Mouse (Mus musculus) thymus, postnatal 0 days (tissue): ENCODE results near the gene Grap. TPM values are rescaled to one million over a fixed set of nuclear protein-coding genes. Genes with fewer than 3 reads are reported as not detected.

ENCODE experiments used
- DNase-seq: peaks from one replicate; pipeline ENCODE4 v3.0.0-alpha.2; 2015; ENCODE audit warnings: low spot score
- polyA plus RNA-seq: library from polyadenylated mRNA; unstranded; fragments of >200 nt; fragmentation: Nextera tagmentation; extraction: Ambion mirVana; gene quantifications from 2 replicates; pipeline ENCODE4 v1.2.1, GENCODE M21; 2015

The Grap gene
- polyA plus RNA-seq, 1 experiment from 2014 or later, result 88.7 TPM

DNA sequence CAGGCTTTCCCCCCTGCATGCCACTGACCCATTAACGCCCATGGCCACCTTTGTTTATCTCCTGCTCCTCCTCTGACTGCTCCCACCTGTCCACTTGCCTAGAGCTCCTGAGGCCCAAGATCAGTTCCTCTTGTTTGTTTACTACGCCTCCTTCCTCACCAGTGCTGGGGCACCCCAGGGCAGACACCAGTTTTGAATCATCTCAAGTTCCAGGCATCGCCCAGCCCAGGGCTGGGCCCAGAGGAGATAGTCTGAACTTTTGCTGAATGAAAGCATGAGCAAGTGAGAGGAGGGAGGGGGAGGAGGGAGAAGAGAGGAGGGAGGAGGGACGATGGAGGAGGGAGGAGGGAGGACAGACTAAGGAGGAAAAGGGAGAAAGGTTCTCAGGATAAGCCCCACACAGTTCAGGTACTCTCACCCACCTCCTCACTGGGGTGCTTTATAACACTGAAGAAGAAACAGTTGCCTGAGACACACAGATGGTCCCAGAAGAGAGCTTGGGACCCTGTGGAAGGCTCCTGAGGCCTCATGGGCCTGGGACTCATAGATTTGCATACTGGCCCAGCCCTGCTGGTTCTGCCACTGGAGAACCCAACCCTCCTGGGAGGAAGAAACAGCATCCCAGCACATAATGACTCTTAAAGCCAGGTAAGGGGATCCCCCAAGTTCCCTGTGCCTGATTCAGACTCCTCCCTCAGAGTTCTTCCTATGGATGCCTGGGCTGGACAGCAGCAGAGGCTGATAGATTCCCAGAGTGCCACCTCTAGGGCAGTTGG is 26.2 kb downstream of the Grap start:
- DNase-seq, result no peak

DNA sequence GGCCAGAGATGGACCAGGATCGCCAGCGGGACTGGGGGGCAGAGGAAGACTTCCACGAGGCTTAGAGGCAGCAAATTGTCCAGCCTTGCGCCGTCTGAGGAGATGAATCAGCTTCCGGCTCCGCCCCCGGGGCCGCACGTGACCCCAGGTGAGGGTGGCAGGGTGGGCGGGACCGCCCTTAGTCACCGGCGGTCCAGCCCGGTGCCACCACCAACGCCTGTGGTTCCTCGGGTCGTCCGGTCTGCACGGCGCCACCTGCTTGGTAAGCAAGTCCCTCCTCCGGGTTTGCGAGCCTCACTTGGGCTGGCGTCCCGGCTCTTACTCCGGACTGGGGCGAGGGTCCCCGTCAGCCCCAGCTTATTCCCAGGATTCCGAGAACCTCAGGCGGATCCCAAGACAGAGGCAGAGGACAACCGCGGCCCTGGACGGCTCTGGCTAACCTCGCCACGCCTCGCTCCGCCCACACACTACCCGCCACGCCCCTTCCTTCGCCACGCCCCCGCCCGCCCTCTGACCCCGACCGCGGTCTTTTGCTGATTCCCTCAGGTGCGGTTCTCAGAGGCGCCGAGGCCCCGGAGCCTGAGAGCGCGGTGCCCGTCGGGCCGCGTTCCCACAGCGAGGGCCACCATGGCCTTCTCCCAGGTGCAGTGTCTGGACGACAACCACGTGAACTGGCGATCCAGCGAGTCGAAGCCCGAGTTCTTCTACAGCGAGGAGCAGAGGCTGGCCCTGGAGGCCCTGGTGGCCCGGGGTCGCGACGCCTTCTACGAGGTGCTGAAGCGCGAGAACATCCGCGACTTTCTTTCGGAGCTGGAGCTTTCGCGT is 31.1 kb downstream of the Grap start, which contains the start of gene Fam83g:
Gene Fam83g (plus strand): TSS at position 185 of the 825 bp plus-strand sequence.
- DNase-seq, result peak; percentile 77

DNA sequence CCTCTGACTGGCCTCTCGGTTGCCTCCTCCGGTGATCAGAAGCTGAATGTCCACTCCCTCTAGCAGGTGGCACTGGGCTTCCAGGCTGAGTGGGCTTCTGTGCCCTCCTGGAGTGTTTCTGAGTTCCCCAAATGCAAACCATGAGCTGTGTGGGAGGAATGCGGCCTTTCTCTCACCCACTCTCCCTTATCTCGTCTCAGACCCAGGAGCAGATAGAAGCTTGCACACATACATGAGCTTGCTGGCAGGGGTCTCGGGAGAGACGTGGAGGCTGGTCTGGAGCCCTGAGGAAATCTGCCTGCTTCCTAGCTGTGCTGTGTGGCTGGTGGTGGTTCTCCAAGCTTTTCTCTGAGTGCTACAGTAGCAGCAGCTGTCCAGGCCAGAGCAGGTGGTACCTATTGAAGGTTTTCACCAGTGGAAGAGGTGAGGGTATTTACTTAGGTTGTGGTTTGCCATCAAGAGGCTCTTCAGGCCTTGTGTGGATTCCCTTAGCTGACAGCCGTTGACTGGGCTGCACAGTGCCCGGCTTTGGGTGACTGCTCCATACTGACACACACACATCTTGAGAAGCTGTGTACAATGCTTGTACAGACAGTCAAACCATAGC is 32.2 kb downstream of the Grap start:
- DNase-seq, result no peak

DNA sequence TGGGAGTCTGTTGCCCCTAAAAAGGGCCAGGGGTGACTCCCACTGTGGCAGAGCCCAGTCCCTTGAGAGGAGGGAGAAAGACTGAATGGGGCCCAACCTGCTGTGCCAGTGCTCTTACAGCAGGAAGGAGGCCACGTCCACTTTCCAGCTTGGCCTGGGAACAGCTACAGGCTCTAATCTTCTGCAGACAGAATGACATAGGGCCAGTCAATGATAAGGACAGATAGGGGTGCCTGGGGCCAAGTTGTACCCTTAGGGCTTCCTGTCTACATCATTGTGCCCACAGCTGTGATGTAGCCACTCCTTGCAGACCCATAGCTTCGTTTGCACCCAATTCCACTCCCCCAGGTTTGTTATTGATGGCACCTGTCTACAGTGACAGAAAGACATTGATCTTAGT is 33.1 kb downstream of the Grap start:
- no peak for DNase-seq

DNA sequence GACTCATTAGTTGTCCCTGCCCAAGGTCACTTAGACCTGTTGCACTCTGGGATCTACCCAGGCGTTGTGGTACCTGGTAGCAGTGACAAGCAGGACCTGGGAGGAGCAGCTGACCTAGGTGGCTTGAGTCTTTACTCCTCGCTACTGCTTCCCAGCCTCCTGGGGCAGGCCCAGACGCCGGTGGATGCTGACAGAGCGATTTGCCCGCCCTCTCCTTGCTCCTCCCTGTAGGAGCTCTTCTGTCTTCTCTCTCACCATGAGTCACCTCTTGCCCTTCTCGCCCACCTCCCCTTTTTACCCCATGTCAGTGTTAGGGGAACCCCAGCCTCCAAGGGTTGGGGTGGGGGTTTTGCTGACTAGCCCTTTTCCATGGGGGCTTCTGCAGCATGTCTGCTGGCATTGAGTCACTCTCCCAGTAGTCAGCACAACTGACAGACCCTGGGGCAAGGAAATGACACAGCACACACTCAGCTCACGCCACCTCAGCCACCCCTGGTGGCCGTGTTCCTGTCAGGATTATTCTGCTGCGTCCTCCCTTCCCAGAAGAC is 33.9 kb downstream of the Grap start:
- no peak for DNase-seq

DNA sequence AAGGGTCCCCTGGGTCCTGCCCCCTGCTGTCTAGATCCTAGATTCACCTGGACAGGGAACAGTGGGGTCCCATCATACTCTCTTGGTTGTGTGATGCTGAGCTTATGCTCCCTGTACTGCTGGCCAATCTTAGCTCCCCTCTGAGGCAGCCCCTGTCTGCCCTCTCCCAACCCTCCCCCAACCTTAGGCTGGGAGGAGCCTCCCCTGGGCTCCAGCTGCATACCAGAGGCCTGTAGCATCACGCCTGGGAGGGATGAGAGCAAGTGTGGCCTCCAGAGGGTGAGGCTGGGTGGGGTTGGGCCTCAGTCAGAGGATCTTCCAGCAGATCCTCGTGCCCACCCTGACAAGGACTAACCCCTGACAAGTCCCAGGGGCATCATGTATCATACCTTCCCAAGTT is 34.5 kb downstream of the Grap start:
- DNase-seq, result no peak

DNA sequence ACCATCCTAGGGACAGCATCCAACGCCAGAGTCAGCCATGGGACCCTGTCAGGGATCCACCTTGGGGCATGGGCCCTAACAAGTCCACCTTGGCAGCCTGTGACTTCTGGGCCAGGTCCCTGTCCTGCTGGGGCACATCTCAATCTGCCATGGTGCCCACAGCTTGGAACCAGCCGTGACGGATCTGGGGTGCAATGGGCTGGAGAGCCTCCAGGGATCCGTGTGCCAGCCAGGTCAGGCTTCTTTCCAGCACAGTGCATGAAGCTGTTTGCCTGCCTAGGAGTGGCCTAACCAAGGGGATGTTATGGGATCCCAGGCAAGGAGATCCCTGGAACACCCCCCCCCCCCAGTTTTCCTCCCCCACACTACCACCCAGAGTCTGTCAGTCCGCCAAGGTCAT is 39.9 kb downstream of the Grap start:
- DNase-seq, result no peak

DNA sequence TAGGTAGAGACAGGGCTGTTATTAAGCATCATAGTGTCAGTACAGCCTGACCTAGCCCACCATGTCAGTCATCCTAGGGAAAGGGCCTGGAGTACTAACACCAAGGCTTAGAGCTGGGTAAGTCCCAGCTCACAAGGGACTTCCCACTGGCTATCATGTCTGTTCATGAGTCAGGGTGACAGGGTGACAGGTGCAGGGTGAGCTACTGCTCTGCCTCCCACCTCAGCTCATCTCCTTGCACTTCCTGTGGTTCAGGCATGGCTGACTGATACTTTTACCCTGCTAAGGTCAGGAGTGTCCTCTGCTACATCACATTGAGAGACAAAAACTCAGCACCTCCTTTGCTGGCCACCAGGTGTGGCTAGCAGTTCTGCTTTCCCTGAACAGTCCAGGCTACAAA is 45.8 kb downstream of the Grap start:
- DNase-seq, result no peak

DNA sequence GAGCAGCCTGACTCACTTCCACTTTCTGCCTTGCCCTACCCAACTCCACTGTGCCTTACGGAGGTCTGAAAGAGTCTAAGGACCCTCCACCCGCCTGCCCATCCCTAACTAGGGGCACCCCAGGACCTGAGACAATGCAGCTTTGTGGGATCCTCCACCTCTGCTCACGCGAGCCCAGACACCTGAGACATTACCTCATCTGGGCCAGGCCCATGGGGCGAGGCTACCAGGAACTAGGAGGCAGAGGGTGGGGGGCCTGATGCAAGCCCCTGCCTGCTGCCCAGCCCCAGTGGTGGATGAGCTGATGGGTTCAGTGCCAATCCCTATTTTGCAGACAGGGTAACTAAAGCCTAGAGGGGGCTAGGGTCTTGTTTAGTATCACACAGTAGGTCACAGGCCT is 46.4 kb downstream of the Grap start:
- DNase-seq, result no peak

DNA sequence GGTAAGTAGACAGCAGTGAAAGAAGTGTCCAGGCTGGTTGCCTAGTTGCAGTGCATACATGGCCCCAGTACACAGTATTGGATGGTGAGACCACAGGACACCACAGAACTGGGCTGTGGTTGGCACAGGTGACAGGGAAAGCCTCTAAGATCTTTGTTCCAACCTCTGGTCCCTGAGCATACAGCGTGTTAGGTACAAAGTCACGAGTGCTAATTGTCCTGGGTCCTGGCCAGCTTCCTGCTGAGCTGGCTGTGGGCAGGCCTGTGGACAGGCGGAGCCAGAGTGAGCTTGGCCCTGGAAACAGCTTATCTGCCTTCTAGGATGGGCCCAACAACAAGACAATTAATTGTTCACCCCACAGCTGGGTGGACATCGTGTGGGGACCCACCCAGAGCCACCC is 46.9 kb downstream of the Grap start:
- no peak for DNase-seq

DNA sequence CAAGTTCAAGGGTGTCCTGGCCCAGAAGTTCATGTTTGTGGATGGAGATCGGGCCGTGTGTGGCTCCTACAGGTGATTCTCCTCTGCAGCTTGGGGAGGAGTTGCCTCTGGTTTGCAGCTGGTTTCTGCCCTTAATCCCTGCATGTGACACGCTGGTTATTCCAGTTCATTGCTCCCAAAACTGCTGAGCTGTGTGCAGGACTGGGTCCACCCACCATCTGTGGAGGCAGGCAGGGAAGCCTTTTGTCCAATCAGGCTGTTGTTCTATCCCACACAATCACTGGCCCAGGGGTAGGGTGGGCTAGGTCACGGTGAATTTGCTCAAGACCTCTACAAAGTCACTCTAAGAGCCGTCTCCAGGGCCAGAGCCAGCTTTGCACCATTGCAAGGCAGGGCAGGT is 48.6 kb downstream of the Grap start:
- no peak for DNase-seq

DNA sequence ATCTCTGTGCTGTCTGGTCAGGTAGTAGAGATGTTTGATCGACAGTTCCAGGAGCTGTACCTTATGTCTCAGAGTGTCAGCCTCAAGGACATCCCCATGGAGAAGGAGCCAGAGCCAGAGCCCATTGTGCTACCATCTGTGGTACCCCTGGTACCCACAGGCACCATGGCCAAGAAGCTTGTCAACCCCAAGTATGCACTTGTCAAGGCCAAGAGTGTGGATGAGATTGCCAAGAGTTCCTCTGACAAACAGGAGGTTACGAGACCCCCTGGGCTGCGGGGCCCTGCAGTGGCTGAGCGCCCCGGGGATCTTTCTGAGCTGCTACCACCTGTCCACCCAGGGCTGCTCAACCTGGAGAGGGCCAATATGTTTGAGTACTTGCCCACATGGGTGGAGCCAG is 49.4 kb downstream of the Grap start:
- DNase-seq, result no peak

DNA sequence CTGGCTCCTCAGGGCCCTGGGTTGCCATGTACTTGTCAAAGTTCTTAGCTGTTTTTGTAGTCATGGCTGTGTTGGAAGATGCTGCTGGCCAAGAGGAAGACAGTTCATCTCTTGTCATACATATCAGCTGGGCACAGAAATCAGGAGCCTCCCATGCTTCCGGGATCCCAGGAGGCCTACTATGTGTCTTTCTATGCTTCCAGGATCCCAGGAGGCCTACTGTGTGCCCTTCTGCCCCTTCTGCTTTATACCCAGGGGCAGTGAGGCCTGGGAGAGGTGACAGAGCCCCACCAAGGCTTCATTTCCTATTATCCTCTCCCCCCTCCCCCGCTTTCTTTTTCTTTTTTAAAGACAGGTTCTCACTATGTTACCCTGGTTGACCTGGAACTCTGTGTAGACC is 52.5 kb downstream of the Grap start:
- no peak for DNase-seq

DNA sequence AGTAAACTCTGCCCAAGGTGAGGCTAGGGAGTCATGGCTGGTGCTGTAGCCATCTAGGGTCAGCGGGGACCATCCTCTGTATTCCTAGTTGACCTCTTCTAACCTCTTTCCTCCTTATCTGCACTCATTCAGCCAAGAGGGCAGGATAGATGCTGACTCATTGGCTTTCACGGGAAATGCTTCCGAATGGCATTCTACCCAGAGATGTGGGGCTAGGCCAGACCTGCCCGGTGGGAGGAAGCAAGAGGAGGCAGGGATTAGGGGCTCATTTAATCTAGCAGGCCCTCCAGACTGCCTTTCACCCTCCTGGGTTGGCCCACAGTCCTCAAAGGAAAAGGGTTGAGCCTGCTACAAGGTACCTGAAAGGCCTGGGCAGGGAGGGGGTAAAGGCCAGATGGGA is 53.2 kb downstream of the Grap start:
- no peak for DNase-seq

DNA sequence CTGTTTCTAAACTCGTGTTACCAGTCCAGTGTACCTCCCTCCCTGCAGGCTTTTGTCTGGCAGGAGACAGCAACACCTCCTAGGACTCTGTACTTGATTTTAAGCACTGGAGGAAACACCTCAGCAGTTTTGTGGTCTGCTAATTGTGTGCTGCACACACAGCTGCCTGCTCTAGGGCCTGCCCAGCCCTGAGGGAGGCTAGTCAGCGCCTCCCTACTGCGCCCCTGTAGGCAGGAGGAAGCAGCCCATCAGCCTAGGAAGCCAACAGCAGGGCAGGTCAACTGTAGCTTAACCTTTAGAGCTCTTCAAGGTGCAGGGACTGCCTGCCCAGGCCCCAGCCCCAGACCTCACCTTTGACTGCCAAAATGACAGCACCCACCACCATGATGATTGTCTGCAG is 55.9 kb downstream of the Grap start:
- DNase-seq, result peak; percentile 49

DNA sequence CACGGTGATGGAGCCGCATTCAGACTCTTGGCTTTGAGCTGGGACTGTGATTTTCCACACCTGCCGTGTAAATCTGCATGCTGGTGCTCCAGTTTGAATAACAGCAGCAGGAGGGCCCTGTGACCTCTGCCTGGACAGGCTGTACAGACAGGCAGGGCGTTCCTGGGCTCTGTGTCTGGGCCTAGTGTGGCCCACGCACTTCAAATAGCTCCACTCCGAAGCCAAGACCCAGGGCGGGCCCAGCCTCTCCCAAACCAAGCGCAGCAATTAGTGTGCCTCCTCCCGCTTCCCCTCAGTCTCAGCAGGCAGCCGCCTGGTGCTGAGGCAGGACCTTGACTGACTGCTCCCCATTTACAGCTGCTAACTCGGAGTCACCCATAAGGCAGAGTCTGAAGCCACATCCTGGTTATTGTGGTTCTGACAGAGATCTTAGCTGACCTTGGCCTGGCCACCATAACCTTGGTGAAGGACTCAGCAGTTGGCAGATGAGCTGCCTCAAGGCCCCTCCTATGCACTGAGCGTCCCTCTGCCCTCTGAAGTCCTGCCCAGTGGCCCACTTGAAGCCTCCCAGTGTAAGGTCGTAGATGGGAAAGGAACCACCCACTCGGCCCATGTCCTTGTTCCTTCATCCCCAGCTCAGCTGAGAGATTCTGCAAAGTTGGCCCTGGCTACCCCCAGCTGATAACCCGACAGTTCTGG is 60.2 kb downstream of the Grap start:
- DNase-seq, result no peak

DNA sequence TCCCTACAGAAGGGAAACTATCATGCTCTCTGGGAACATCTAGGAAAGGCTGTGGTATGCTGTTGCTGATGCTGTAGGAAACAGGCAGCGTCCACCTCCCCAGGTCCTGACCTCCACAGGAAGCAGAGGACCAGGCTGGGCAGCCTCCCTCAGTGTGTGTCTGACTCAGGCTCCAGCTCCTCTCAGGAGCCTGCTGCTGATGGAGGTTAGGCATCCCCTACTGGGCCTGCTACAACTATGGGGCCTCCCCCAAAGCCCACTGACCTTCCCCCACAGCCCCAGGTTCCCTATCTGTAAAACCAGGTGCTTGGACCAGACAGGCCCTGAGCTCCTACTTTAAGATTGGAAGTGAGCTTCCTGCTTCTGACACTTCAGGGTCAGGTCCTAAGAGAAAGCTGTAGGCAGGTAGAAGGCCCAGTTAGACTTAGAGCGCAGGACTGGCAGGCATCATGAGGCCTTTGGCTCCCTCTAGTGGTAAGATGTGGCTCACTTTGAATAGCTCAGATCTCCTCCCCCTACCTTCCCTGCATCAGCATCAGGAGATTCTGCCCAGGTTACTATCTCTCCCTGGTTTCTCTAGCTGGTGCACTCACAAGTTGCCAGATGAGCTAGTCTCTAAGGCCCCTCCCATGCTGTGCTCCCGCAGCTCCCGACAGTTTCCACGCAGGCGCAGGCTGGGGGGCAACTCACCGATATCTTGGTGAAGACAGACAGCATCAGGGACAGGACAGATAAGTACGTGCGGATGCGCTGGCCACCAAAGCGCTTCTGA is 61.5 kb downstream of the Grap start:
- peak; percentile 85 for DNase-seq

DNA sequence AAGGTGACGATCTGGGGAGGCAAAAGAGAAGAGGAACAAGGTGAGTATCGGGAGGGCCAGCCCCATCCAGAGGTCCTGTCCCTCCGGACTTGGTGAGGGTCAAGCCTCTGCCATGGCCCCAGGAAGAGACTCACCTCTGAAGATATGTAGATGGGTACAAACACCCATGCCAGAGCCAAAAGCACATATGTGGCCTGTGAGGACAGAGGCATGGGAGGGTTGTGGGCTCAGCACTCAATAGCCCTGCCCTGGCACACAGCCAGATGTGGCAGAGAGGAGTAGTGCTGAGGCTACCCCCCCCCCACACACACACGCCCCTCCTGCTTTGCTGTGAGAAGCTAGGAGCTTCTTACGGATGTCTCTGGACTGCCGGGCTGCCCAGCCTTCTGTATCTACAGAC is 62.1 kb downstream of the Grap start:
- DNase-seq, result no peak

DNA sequence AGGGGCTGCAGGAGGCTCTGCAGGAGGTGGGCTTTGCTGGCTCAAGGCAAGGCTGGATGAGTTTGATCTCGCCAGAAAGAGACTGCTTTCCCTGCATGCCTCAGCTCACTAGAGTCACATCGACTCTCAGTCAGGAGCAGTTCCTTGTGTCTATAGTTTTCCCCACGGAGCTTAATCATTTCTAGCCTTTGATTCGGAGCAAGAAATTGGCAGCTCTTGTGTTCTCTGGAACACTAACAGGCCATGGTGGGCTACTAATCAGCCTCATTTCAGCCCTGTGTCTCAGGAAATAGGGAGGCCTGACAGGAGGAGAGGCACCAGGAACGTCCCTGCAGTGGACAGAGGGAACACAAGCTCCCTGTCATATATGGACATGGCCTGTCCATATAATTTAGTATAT is 64.9 kb downstream of the Grap start:
- no peak for DNase-seq

DNA sequence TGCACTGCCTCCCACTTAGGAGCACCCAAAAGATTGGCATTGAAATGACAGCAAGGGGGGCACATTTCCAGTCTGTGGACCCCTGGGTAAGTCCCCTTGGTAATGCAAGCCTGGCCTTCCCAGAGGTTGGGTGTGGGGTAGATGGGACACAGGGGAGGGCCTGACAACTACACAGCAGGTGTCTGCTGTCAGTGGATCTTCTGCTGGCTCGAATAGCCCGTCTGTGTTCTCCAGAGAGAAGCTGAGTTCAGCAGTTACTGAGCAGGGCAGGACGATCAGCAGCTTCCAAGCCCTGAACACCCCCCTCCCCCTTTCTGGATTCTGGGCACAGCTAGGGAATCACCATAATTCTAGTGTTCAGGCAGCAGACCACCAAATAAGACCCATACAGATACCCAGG is 66.3 kb downstream of the Grap start:
- no peak for DNase-seq

DNA sequence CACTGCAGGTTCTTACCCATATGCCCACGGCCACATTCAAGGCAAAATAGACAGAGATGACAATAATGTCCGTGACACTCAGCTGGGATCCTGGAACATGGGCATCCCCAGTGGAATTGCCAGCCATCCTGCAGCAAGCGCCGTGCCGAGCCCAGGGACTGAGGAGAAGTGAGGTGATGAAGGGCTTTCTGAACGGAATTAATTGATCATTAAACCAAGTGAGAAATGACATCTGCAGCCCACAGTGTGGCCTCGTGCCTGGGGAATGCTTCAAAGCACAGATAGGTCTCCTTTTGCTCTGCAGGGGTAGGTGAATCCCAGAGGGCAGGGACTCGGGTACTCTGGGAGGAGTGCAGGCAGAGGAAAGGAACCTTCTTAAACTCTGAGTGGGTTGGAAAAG is 66.8 kb downstream of the Grap start:
- no peak for DNase-seq
